Mouse (Mus musculus): ENCODE data around the gene Zcchc4.

DNA sequence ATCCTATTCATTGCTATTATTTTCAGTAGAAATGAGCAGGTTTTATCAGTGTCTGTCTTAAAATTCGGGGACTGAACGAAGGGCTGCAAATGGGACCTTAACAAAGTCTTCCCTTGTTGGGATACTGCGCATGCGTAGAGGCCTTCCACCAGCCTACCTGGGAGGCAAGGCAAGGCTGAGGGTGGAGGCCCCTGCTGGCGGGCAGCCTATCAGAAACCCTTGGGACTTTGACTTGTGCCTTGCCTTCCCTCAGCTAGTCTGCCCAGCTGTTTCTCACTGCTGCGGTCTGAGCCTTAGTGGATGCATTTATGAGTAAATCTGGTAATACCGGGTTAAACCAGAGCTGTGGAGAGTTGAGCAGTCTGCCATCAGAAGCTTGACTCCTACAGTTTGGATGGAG is 38.1 kb downstream of the Zcchc4 start:
- TF ChIP-seq CTCF (IDR thresholded peaks at IDR 0.05; ENCODE audit: borderline replicate concordance, extremely low read depth, insufficient read depth, insufficient read length) (no peak), POLR2A (IDR thresholded peaks at IDR 0.05; ENCODE audit: borderline replicate concordance, extremely low read depth, insufficient read depth, insufficient read length, poor library complexity, severe bottlenecking) (no peak)
